Mouse (Mus musculus): ENCODE data around the gene Spdl1. TPM values are rescaled to one million over a fixed set of nuclear protein-coding genes. Genes with fewer than 3 reads are reported as not detected.

Gene Spdl1
- total and polyA plus RNA-seq, 3 experiments = 45.2 to 72.8 (median 61.1) TPM

GRCm38 (mm10) chr11:34881528-34881927, 48.1 kb upstream of the Spdl1 start:
- Histone ChIP-seq H3K79me2 (replicated peaks; ENCODE audit: control insufficient read depth, extremely low read depth, insufficient read depth, poor library complexity, severe bottlenecking) (no peaks in the 10 kb centered on the region), H3K9me3 (replicated peaks; ENCODE audit: low read length) (no peaks in the 10 kb centered on the region), H3K36me3 (replicated peaks in 1 of 2; ENCODE audit: control insufficient read depth in 1 of 2, insufficient read depth in 1 of 2, low read length in 1 of 2) (no peaks in the 10 kb centered on the region), H3K9ac (ENCODE audit: insufficient read depth, low read depth) (no peak overlapping the region), H3K27me3 (replicated peaks) (no peaks in the 10 kb centered on the region), H3K27ac (ENCODE audit: insufficient read depth, low read depth) (no peak overlapping the region), H3K4me2 (ENCODE audit: insufficient read depth, low read depth, poor library complexity, severe bottlenecking) (no peak overlapping the region), H3K4me1 (ENCODE audit: control insufficient read depth in 1 of 2, insufficient read depth in 2 of 2) (peaks cover 8 to 49% of the 10 kb centered on the region in 2 experiments), H3K4me3 (replicated peaks in 1 of 3; ENCODE audit: low read depth in 2 of 3, low read length in 2 of 3, poor library complexity in 1 of 3) (no peak overlapping the region)
- dilution Hi-C loops (cut with MboI; ENCODE audit: extremely low pct_ligation_motif_present, extremely low pct_unique_long_range_greater_than_20kb, low sequenced_read_pairs) = no loop called here
- 0 out of 2 replicates have a peak, but pooled peaks have one; percentile 54 for TF ChIP-seq MYC (IDR thresholded peaks at IDR 0.05; ENCODE audit: low read depth, low read length)
- peak; percentile 97 for TF ChIP-seq SMC3 (IDR thresholded peaks at IDR 0.05; ENCODE audit: low read depth, low read length)
- TF ChIP-seq CHD2 (IDR thresholded peaks at IDR 0.05; ENCODE audit: low read length) = no peak
- TF ChIP-seq ZNF384 (IDR thresholded peaks at IDR 0.05; ENCODE audit: low read depth, low read length) = no peak
- TF ChIP-seq POLR2AphosphoS2 (IDR thresholded peaks at IDR 0.05; ENCODE audit: low read depth, low read length) = no peak
- peak; percentile 95 for TF ChIP-seq ZC3H11A (IDR thresholded peaks at IDR 0.05; ENCODE audit: low read depth, low read length)
- TF ChIP-seq RAD21 (IDR thresholded peaks at IDR 0.05; ENCODE audit: low read depth, low read length) = peak; percentile 100
- TF ChIP-seq SIN3A (IDR thresholded peaks at IDR 0.05; ENCODE audit: low read length) = peak; percentile 55; the same call in 1 of the 2 replicates
- TF ChIP-seq PAX5 (IDR thresholded peaks at IDR 0.05; ENCODE audit: low read length) = no peak
- peak; percentile 55; the same call in 1 of the 2 replicates for TF ChIP-seq JUND (conservative IDR thresholded peaks at IDR 0.05; ENCODE audit: low read depth, low read length)
- TF ChIP-seq MEF2A (IDR thresholded peaks at IDR 0.05; ENCODE audit: borderline replicate concordance, low read depth, low read length) = peak; percentile 23; the same call in 1 of the 2 replicates
- no peak for TF ChIP-seq ZMIZ1 (IDR thresholded peaks at IDR 0.05; ENCODE audit: low read depth, low read length)
- TF ChIP-seq NELFE (IDR thresholded peaks at IDR 0.05; ENCODE audit: low read depth, low read length) = peak; percentile 44; the same call in 1 of the 2 replicates
- TF ChIP-seq CHD1 (IDR thresholded peaks at IDR 0.05; ENCODE audit: low read depth, low read length) = no peak
- peak; percentile 90 to 97 for TF ChIP-seq CTCF (conservative IDR thresholded peaks at IDR 0.05 in 1 of 2, IDR thresholded peaks at IDR 0.05 in 1 of 2; ENCODE audit: low read depth in 2 of 2, low read length in 2 of 2)
- 0 out of 2 replicates have a peak, but pooled peaks have one; percentile 16 for TF ChIP-seq NRF1 (IDR thresholded peaks at IDR 0.05; ENCODE audit: low read depth, low read length)
- TF ChIP-seq IRF4 (IDR thresholded peaks at IDR 0.05; ENCODE audit: low read depth, low read length) = peak; percentile 42
- DNase-seq (ENCODE audit: extremely low read depth) = peak; percentile 69
- in situ Hi-C loops (cut with MboI; ENCODE audit: low pct_ligation_motif_present, low pct_unique_long_range_greater_than_20kb, low sequenced_read_pairs) = loop anchor here (5.0 to 25.0 kb wide), 3 partner anchors 206 to 806 kb away; no protein-coding TSS in a partner anchor

DNA sequence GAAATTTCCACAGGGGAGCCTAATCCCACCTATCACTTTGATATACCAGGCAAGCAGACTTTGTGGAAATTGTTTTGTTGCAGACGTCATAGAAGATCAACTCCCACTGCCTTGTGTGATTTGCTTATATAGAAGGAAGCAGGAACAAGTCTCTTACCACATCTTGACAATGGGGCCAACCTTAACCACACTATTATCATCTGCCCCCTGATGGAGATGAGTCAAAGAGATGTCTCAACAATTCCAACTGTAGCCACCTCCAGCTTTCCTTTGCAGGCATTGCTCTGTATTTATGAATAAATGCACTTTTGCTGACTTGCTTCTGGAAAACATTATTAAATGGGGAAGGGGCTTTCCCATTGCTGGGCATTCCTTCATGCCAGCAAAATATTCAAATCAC, 46.2 kb upstream of the Spdl1 start:
- DNase-seq (ENCODE audit: extremely low read depth) = peak; percentile 77
- TF ChIP-seq ELF1 (IDR thresholded peaks at IDR 0.05; ENCODE audit: low read depth, low read length) (0 out of 2 replicates have a peak, but pooled peaks have one; percentile 10), BHLHE40 (IDR thresholded peaks at IDR 0.05; ENCODE audit: low read depth, low read length) (peak; percentile 23; the same call in 1 of the 2 replicates), NELFE (IDR thresholded peaks at IDR 0.05; ENCODE audit: low read depth, low read length) (no peak), GABPA (IDR thresholded peaks at IDR 0.05; ENCODE audit: insufficient replicate concordance, low read depth, low read length) (no peak), JUND (conservative IDR thresholded peaks at IDR 0.05; ENCODE audit: low read depth, low read length) (peak; percentile 62; the same call in 1 of the 2 replicates), ETS1 (conservative IDR thresholded peaks at IDR 0.05; ENCODE audit: low read depth, low read length) (peak; percentile 71), EP300 (IDR thresholded peaks at IDR 0.05; ENCODE audit: low read length) (peak; percentile 74)
- dilution Hi-C loops (cut with MboI; ENCODE audit: extremely low pct_ligation_motif_present, extremely low pct_unique_long_range_greater_than_20kb, low sequenced_read_pairs) = no loop called here

More for the DNA sequence above, 46.2 kb upstream of the Spdl1 start:
- peaks cover 10 to 46% of the 10 kb centered on the region in 2 experiments for H3K4me1 ChIP-seq (ENCODE audit: control insufficient read depth in 1 of 2, insufficient read depth in 2 of 2)
- no peaks in the 10 kb centered on the region for H3K9me3 ChIP-seq (replicated peaks; ENCODE audit: low read length)
- H3K4me3 ChIP-seq (replicated peaks in 1 of 3; ENCODE audit: low read depth in 2 of 3, low read length in 2 of 3, poor library complexity in 1 of 3) = no peak overlapping the region
- H3K9ac ChIP-seq (ENCODE audit: insufficient read depth, low read depth) = no peak overlapping the region
- H3K27ac ChIP-seq (ENCODE audit: insufficient read depth, low read depth) = no peak overlapping the region
- no peaks in the 10 kb centered on the region for H3K36me3 ChIP-seq (replicated peaks in 1 of 2; ENCODE audit: control insufficient read depth in 1 of 2, insufficient read depth in 1 of 2, low read length in 1 of 2)
- no peaks in the 10 kb centered on the region for H3K27me3 ChIP-seq (replicated peaks)
- H3K4me2 ChIP-seq (ENCODE audit: insufficient read depth, low read depth, poor library complexity, severe bottlenecking) = no peak overlapping the region
- in situ Hi-C loops (cut with MboI; ENCODE audit: low pct_ligation_motif_present, low pct_unique_long_range_greater_than_20kb, low sequenced_read_pairs) = loop anchor here (5.0 to 25.0 kb wide), 3 partner anchors 208 to 808 kb away; no protein-coding TSS in a partner anchor
- H3K79me2 ChIP-seq (replicated peaks; ENCODE audit: control insufficient read depth, extremely low read depth, insufficient read depth, poor library complexity, severe bottlenecking) = no peaks in the 10 kb centered on the region

All from CH12.LX (cell line).